Mouse (Mus musculus) cerebellum, adult 8-10 months (tissue): ENCODE results near the gene Daam1.
"Not testable (repeated sequence)": the region's sequence is repeated elsewhere in the genome, so short reads cannot be mapped to it uniquely, and the experiment has no call there.

Experiments
- DNase-seq: peaks from one replicate; pipeline ENCODE4 v3.0.0; 2022

Gene Daam1

GRCm38 (mm10) chr12:71835966-71836668 is 5.2 kb downstream of the Daam1 start:
- no peak for DNase-seq

GRCm38 (mm10) chr12:71836776-71837175 is 5.9 kb downstream of the Daam1 start:
- DNase-seq, result no peak

GRCm38 (mm10) chr12:71837576-71837975 is 6.7 kb downstream of the Daam1 start:
- no peak for DNase-seq

GRCm38 (mm10) chr12:71838230-71838629 is 7.4 kb downstream of the Daam1 start:
- DNase-seq, result no peak

- DNase-seq, result no peak
Measured at GRCm38 (mm10) chr12:71839653-71840052, 8.8 kb downstream of the Daam1 start.

- no peak for DNase-seq
Measured at GRCm38 (mm10) chr12:71840430-71841186, 9.7 kb downstream of the Daam1 start.

GRCm38 (mm10) chr12:71842006-71842405 is 11.1 kb downstream of the Daam1 start:
- DNase-seq, result no peak

GRCm38 (mm10) chr12:71842588-71842987 is 11.7 kb downstream of the Daam1 start:
- no peak for DNase-seq

- DNase-seq, result no peak
Measured at GRCm38 (mm10) chr12:71845486-71845885, 14.6 kb downstream of the Daam1 start.

- not testable (repeated sequence) for DNase-seq
Measured at GRCm38 (mm10) chr12:71846416-71846815, 15.5 kb downstream of the Daam1 start.

- not testable (repeated sequence) for DNase-seq
Measured at GRCm38 (mm10) chr12:71847024-71847423, 16.1 kb downstream of the Daam1 start.

GRCm38 (mm10) chr12:71847617-71848016 is 16.7 kb downstream of the Daam1 start:
- DNase-seq, result no peak

GRCm38 (mm10) chr12:71848037-71848776 is 17.3 kb downstream of the Daam1 start:
- no peak for DNase-seq

GRCm38 (mm10) chr12:71849051-71849450 is 18.2 kb downstream of the Daam1 start:
- DNase-seq, result no peak

GRCm38 (mm10) chr12:71850135-71850534 is 19.3 kb downstream of the Daam1 start:
- no peak for DNase-seq

- no peak for DNase-seq
Measured at GRCm38 (mm10) chr12:71852678-71853077, 21.8 kb downstream of the Daam1 start.

- no peak for DNase-seq
Measured at GRCm38 (mm10) chr12:71853694-71854093, 22.8 kb downstream of the Daam1 start.

GRCm38 (mm10) chr12:71854191-71854590 is 23.3 kb downstream of the Daam1 start:
- DNase-seq, result no peak

GRCm38 (mm10) chr12:71855730-71856479 is 25.0 kb downstream of the Daam1 start:
- peak; percentile 33 for DNase-seq

- DNase-seq, result no peak
Measured at GRCm38 (mm10) chr12:71856480-71856754, 25.5 kb downstream of the Daam1 start.

GRCm38 (mm10) chr12:71859096-71859495 is 28.2 kb downstream of the Daam1 start:
- DNase-seq, result no peak

- no peak for DNase-seq
Measured at GRCm38 (mm10) chr12:71863846-71864543, 33.1 kb downstream of the Daam1 start.

- no peak for DNase-seq
Measured at GRCm38 (mm10) chr12:71864544-71864897, 33.6 kb downstream of the Daam1 start.
